Mouse (Mus musculus) myocyte (in vitro differentiated cells): ENCODE data around the gene Rrm2. TPM values are rescaled to one million over a fixed set of nuclear protein-coding genes. Genes with fewer than 3 reads are reported as not detected.
A peak's percentile ranks its signal among the peaks of the same experiment; 100 is the strongest.

Experiments used
- H3K27me3 ChIP-seq: one replicate; pipeline ENCODE4 v1.6.1; 2011; ENCODE audit not compliant: control insufficient read depth, insufficient read depth, insufficient read length
- H3K36me3 ChIP-seq: one replicate; pipeline ENCODE4 v1.6.1; 2011; ENCODE audit not compliant: control insufficient read depth, insufficient read depth
- H3K4me2 ChIP-seq: one replicate; pipeline ENCODE4 v1.6.1; 2011; ENCODE audit warnings: low read depth, control low read depth
- H3K4me3 ChIP-seq: one replicate; pipeline ENCODE4 v1.5.1; 2011; ENCODE audit warnings: mild to moderate bottlenecking, control low read depth, moderate library complexity
- H3K79me2 ChIP-seq: one replicate; pipeline ENCODE4 v1.6.1; 2011; ENCODE audit not compliant: control insufficient read depth, insufficient read depth
- H3ac ChIP-seq: one replicate; pipeline ENCODE4 v1.6.1; 2011; ENCODE audit not compliant: control insufficient read depth, insufficient read length
- CEBPB ChIP-seq: IDR thresholded peaks from 2 replicates; pipeline ENCODE4 v1.6.1; 2011; ENCODE audit warnings: mild to moderate bottlenecking, moderate library complexity; ENCODE audit not compliant: poor library complexity, insufficient read depth, severe bottlenecking
- E2F4 ChIP-seq: IDR thresholded peaks from one replicate; pipeline ENCODE4 v1.6.1; 2011; ENCODE audit warnings: mild to moderate bottlenecking, control low read depth, moderate library complexity; ENCODE audit not compliant: insufficient read depth
- MAX ChIP-seq: IDR thresholded peaks from one replicate; pipeline ENCODE4 v1.6.1; 2011; ENCODE audit warnings: low read depth, mild to moderate bottlenecking, control low read depth
- MYOD1 ChIP-seq, 3 experiments: IDR thresholded peaks; one replicate each; pipeline ENCODE4 v1.6.1; 2011; ENCODE audit warnings: control low read depth in 2 of 3, low read depth in 2 of 3, mild to moderate bottlenecking in 2 of 3, moderate library complexity in 1 of 3; ENCODE audit not compliant: insufficient read length in 2 of 3, control insufficient read depth in 1 of 3
- MYOG ChIP-seq, 3 experiments: IDR thresholded peaks; one replicate each; pipeline ENCODE4 v1.6.1; 2011; ENCODE audit warnings: control low read depth in 2 of 3, low read depth in 2 of 3, mild to moderate bottlenecking in 2 of 3; ENCODE audit not compliant: insufficient read length in 2 of 3, control insufficient read depth in 1 of 3, insufficient read depth in 1 of 3
- POLR2A ChIP-seq: IDR thresholded peaks from one replicate; pipeline ENCODE4 v1.6.1; 2011; ENCODE audit warnings: low read depth, mild to moderate bottlenecking, control low read depth, moderate library complexity; ENCODE audit not compliant: insufficient read length
- POLR2AphosphoS2 ChIP-seq: IDR thresholded peaks from one replicate; pipeline ENCODE4 v1.6.1; 2011; ENCODE audit warnings: low read depth, control low read depth; ENCODE audit not compliant: insufficient read length
- REST ChIP-seq: IDR thresholded peaks from one replicate; pipeline ENCODE4 v1.6.1; 2011; ENCODE audit warnings: mild to moderate bottlenecking, control low read depth, moderate library complexity; ENCODE audit not compliant: insufficient read depth, insufficient read length
- SRF ChIP-seq: IDR thresholded peaks from one replicate; pipeline ENCODE4 v1.6.1; 2011; ENCODE audit warnings: low read depth; ENCODE audit not compliant: control insufficient read depth, insufficient read length
- TCF12 ChIP-seq: IDR thresholded peaks from one replicate; pipeline ENCODE4 v1.6.1; 2011; ENCODE audit warnings: mild to moderate bottlenecking, control low read depth; ENCODE audit not compliant: poor library complexity, insufficient read depth, severe bottlenecking
- TCF3 ChIP-seq: IDR thresholded peaks from one replicate; pipeline ENCODE4 v1.6.1; 2011; ENCODE audit warnings: low read depth, control low read depth; ENCODE audit not compliant: insufficient read length
- USF1 ChIP-seq: IDR thresholded peaks from one replicate; pipeline ENCODE4 v1.6.1; 2011; ENCODE audit warnings: low read depth, mild to moderate bottlenecking, control low read depth, moderate library complexity
- polyA plus RNA-seq: library from polyadenylated mRNA; unstranded; fragments of >200 nt; fragmentation: generic; extraction: Trizol; gene quantifications from one replicate; pipeline ENCODE4 v1.2.1, GENCODE M21; 2012; ENCODE audit warnings: missing spikeins

Gene Rrm2
- polyA plus RNA-seq, 1 experiment = 73.0 TPM

- no peaks in the 10 kb centered on the region for H3K27me3 ChIP-seq
- no peak overlapping the region for H3ac ChIP-seq
- peaks cover 13% of the 10 kb centered on the region for H3K79me2 ChIP-seq
- H3K36me3 ChIP-seq = no peaks in the 10 kb centered on the region
- H3K4me2 ChIP-seq = peak overlapping the region; percentile 90
- peak overlapping the region; percentile 47 for H3K4me3 ChIP-seq
- TF ChIP-seq USF1 = peak; percentile 57
- TF ChIP-seq TCF12 = no peak
- TF ChIP-seq CEBPB = no peak
- peak in 1 of 3 experiments; percentile 10 for TF ChIP-seq MYOG (IDR thresholded peaks at IDR 0.05; ENCODE audit: control insufficient read depth in 1 of 3, insufficient read depth in 1 of 3, insufficient read length in 2 of 3, low read depth in 2 of 3)
- no peak for TF ChIP-seq POLR2A
- peak in 1 of 3 experiments; percentile 21 for TF ChIP-seq MYOD1 (IDR thresholded peaks at IDR 0.05; ENCODE audit: control insufficient read depth in 1 of 3, insufficient read length in 2 of 3, low read depth in 2 of 3)
Observed at GRCm38 (mm10) chr12:24705502-24706263, 2.4 kb upstream of the Rrm2 start.

GRCm38 (mm10) chr12:24706764-24707479 lies 1.1 kb upstream of the Rrm2 start:
- Histone ChIP-seq H3K27me3 (no peaks in the 10 kb centered on the region), H3K4me2 (peak overlapping the region; percentile 90), H3K79me2 (peaks cover 15% of the 10 kb centered on the region), H3K36me3 (peaks cover 6% of the 10 kb centered on the region), H3K4me3 (peak overlapping the region; percentile 47), H3ac (peak overlapping the region; percentile 33)
- TF ChIP-seq POLR2AphosphoS2 (peak; percentile 66), TCF12 (no peak), E2F4 (peak; percentile 73)

GRCm38 (mm10) chr12:24707480-24707802 lies 600 bp upstream of the Rrm2 start:
- Histone ChIP-seq H3ac (peak overlapping the region; percentile 33), H3K27me3 (no peaks in the 10 kb centered on the region), H3K36me3 (peaks cover 11% of the 10 kb centered on the region), H3K4me2 (peak overlapping the region; percentile 90), H3K4me3 (peak overlapping the region; percentile 47), H3K79me2 (peaks cover 19% of the 10 kb centered on the region)
- TF ChIP-seq MYOD1 (IDR thresholded peaks at IDR 0.05; ENCODE audit: control insufficient read depth in 1 of 3, insufficient read length in 2 of 3, low read depth in 2 of 3) (no peak), REST (no peak), SRF (no peak), USF1 (no peak)

- no peaks in the 10 kb centered on the region for H3K27me3 ChIP-seq
- H3K4me2 ChIP-seq = peak overlapping the region; percentile 99
- peak overlapping the region; percentile 47 for H3K4me3 ChIP-seq
- TF ChIP-seq TCF3 (no peak), MYOD1 (IDR thresholded peaks at IDR 0.05; ENCODE audit: control insufficient read depth in 1 of 3, insufficient read length in 2 of 3, low read depth in 2 of 3) (no peak), MYOG (IDR thresholded peaks at IDR 0.05; ENCODE audit: control insufficient read depth in 1 of 3, insufficient read depth in 1 of 3, insufficient read length in 2 of 3, low read depth in 2 of 3) (no peak), E2F4 (no peak), POLR2AphosphoS2 (no peak), MAX (no peak), REST (no peak), USF1 (no peak), TCF12 (no peak)
- H3K79me2 ChIP-seq = peaks cover 21% of the 10 kb centered on the region
- H3K36me3 ChIP-seq = peaks cover 11% of the 10 kb centered on the region
- peak overlapping the region; percentile 33 for H3ac ChIP-seq
Observed at GRCm38 (mm10) chr12:24708824-24709218, 780 bp downstream of the Rrm2 start.

- peak overlapping the region; percentile 47 for H3K4me3 ChIP-seq
- H3K4me2 ChIP-seq = peak overlapping the region; percentile 99
- peak; percentile 17 for TF ChIP-seq POLR2A
- no peak for TF ChIP-seq USF1
- no peak overlapping the region for H3ac ChIP-seq
- peaks cover 21% of the 10 kb centered on the region for H3K79me2 ChIP-seq
- peaks cover 11% of the 10 kb centered on the region for H3K36me3 ChIP-seq
- no peaks in the 10 kb centered on the region for H3K27me3 ChIP-seq
Observed at GRCm38 (mm10) chr12:24709409-24709808, 1.4 kb downstream of the Rrm2 start.
